Mouse (Mus musculus) forebrain, embryonic 11.5 days (tissue): ENCODE measurements around the gene Ppp3ca. TPM values are rescaled to one million over a fixed set of nuclear protein-coding genes. Genes with fewer than 3 reads are reported as not detected.

Experiments
- microRNA-seq: library from miRNA; unstranded; fragments of <30 nt; microRNA quantifications from one replicate; pipeline ENCODE4, GENCODE M21; 2016; ENCODE audit not compliant: insufficient number of aligned reads
- polyA plus RNA-seq: library from polyadenylated mRNA; unstranded; fragments of >200 nt; fragmentation: Nextera tagmentation; extraction: Ambion mirVana; gene quantifications from 2 replicates; pipeline ENCODE4 v1.2.1, GENCODE M21; 2014

Ppp3ca gene
- polyA plus RNA-seq, 1 experiment from 2014 or later, result 59.0 TPM

Small RNA genes lying within 50 kb of the gene (microRNA-seq; reads per million reads assigned to microRNA genes)
- gene Gm44327, result not detected
